Mouse (Mus musculus) limb, embryonic 15.5 days (tissue): ENCODE measurements around the gene Papln. TPM values are rescaled to one million over a fixed set of nuclear protein-coding genes. Genes with fewer than 3 reads are reported as not detected.

ENCODE experiments used
- ATAC-seq: fragments of 200-750 bp; cut with Nextera tagmentation; 2 replicates; pipeline ENCODE4 v1.8.0; 2017; ENCODE audit warnings: low read depth, moderate TSS enrichment; ENCODE audit not compliant: insufficient number of reproducible peaks, low FRiP score, low TSS enrichment
- H3K27ac ChIP-seq: fragments of 300-500 bp; sonication (generic); 2 replicates; pipeline ENCODE4 v1.5.1; 2015; ENCODE audit warnings: moderate library complexity, mild to moderate bottlenecking, inconsistent platforms
- H3K27me3 ChIP-seq: fragments of 300-500 bp; sonication (generic); 2 replicates; pipeline ENCODE4 v1.6.1; 2015; ENCODE audit warnings: inconsistent platforms
- H3K36me3 ChIP-seq: fragments of 300-500 bp; sonication (generic); 2 replicates; pipeline ENCODE4 v1.6.1; 2015; ENCODE audit warnings: inconsistent platforms
- H3K4me1 ChIP-seq: fragments of 300-500 bp; sonication (generic); 2 replicates; pipeline ENCODE4 v1.6.1; 2015; ENCODE audit warnings: inconsistent platforms
- H3K4me2 ChIP-seq: fragments of 300-500 bp; sonication (generic); 2 replicates; pipeline ENCODE4 v1.6.1; 2015; ENCODE audit warnings: mild to moderate bottlenecking, inconsistent platforms
- H3K4me3 ChIP-seq: fragments of 300-500 bp; sonication (generic); 2 replicates; pipeline ENCODE4 v1.5.1; 2015; ENCODE audit warnings: mild to moderate bottlenecking, inconsistent platforms
- H3K9ac ChIP-seq: fragments of 300-500 bp; sonication (generic); 2 replicates; pipeline ENCODE4 v1.6.1; 2015; ENCODE audit warnings: inconsistent platforms
- H3K9me3 ChIP-seq: fragments of 300-500 bp; sonication (generic); 2 replicates; pipeline ENCODE4 v1.6.1; 2016; ENCODE audit warnings: inconsistent platforms
- WGBS: fragments of 180-500 bp; shearing (Covaris S2); methylation state at CpG from one replicate; pipeline ENCODE4 v1.1.7; 2015; 5-methylcytosine and 5-hydroxymethylcytosine counted together
- polyA plus RNA-seq: library from polyadenylated mRNA; unstranded; fragments of >200 nt; fragmentation: Nextera tagmentation; extraction: Ambion mirVana; gene quantifications from 2 replicates; pipeline ENCODE4 v1.2.1, GENCODE M21; 2015

The Papln gene
- polyA plus RNA-seq, 1 experiment from 2014 or later: 5.9 TPM

- H3K4me3 ChIP-seq: no peak overlapping the region
- H3K9me3 ChIP-seq: no peaks in the 10 kb centered on the region
- peaks cover 8% of the 10 kb centered on the region; the same call in 1 of the 2 replicates for H3K27me3 ChIP-seq
- no peak overlapping the region for H3K4me2 ChIP-seq
- no peak overlapping the region for H3K9ac ChIP-seq
- no peak for ATAC-seq
- H3K36me3 ChIP-seq: no peaks in the 10 kb centered on the region
- peak overlapping the region; percentile 24; the same call in 1 of the 2 replicates for H3K27ac ChIP-seq
- H3K4me1 ChIP-seq: peaks cover 58% of the 10 kb centered on the region
- 42% methylated on average over 14 of the region's 14 CpGs for WGBS
Observed at GRCm38 (mm10) chr12:83768235-83768899, 4.9 kb downstream of the Papln start.

GRCm38 (mm10) chr12:83770418-83771256 lies 7.2 kb downstream of the Papln start:
- WGBS: 7% methylated on average over 25 of the region's 25 CpGs
- H3K9me3 ChIP-seq: no peaks in the 10 kb centered on the region
- H3K27me3 ChIP-seq: peaks cover 8% of the 10 kb centered on the region; the same call in 1 of the 2 replicates
- no peak overlapping the region for H3K4me3 ChIP-seq
- no peak for ATAC-seq
- peak overlapping the region; percentile 57; the same call in 1 of the 2 replicates for H3K27ac ChIP-seq
- no peak overlapping the region for H3K9ac ChIP-seq
- no peaks in the 10 kb centered on the region for H3K36me3 ChIP-seq
- H3K4me2 ChIP-seq: peak overlapping the region; percentile 28
- H3K4me1 ChIP-seq: peaks cover 50% of the 10 kb centered on the region

GRCm38 (mm10) chr12:83775621-83776020 lies 12.2 kb downstream of the Papln start:
- H3K27me3 ChIP-seq: no peaks in the 10 kb centered on the region
- H3K9me3 ChIP-seq: no peaks in the 10 kb centered on the region
- peaks cover 3% of the 10 kb centered on the region for H3K4me1 ChIP-seq
- no peak for ATAC-seq
- no peak overlapping the region for H3K4me2 ChIP-seq
- H3K36me3 ChIP-seq: no peaks in the 10 kb centered on the region
- 80% methylated on average over 12 of the region's 12 CpGs for WGBS
- H3K4me3 ChIP-seq: no peak overlapping the region
- H3K9ac ChIP-seq: no peak overlapping the region
- no peak overlapping the region for H3K27ac ChIP-seq

- 85% methylated on average over 7 of the region's 7 CpGs for WGBS
- no peak overlapping the region for H3K4me3 ChIP-seq
- H3K9ac ChIP-seq: no peak overlapping the region
- ATAC-seq: no peak
- H3K4me2 ChIP-seq: no peak overlapping the region
- H3K27me3 ChIP-seq: no peaks in the 10 kb centered on the region
- H3K27ac ChIP-seq: no peak overlapping the region
- H3K36me3 ChIP-seq: no peaks in the 10 kb centered on the region
- 0 out of 2 replicates have a peak, but pooled peaks cover 4% of the 10 kb centered on the region for H3K4me1 ChIP-seq
- H3K9me3 ChIP-seq: no peaks in the 10 kb centered on the region
Observed at GRCm38 (mm10) chr12:83776766-83777165, 13.3 kb downstream of the Papln start.

- ATAC-seq: no peak
- 81% methylated on average over 3 of the region's 3 CpGs for WGBS
- H3K27ac ChIP-seq: no peak overlapping the region
Observed at GRCm38 (mm10) chr12:83780181-83780580, 16.7 kb downstream of the Papln start.

GRCm38 (mm10) chr12:83781204-83781603 lies 17.8 kb downstream of the Papln start:
- H3K9ac ChIP-seq: no peak overlapping the region
- 65% methylated on average over 7 of the region's 7 CpGs for WGBS

More at GRCm38 (mm10) chr12:83780181-83780580, 16.7 kb downstream of the Papln start:
- no peak overlapping the region for H3K4me3 ChIP-seq
- no peaks in the 10 kb centered on the region for H3K36me3 ChIP-seq
- 0 out of 2 replicates have a peak, but pooled peaks cover 4% of the 10 kb centered on the region for H3K4me1 ChIP-seq
- no peaks in the 10 kb centered on the region for H3K9me3 ChIP-seq
- no peaks in the 10 kb centered on the region for H3K27me3 ChIP-seq
- no peak overlapping the region for H3K4me2 ChIP-seq
- no peak overlapping the region for H3K9ac ChIP-seq

GRCm38 (mm10) chr12:83781640-83782278 lies 18.3 kb downstream of the Papln start:
- no peaks in the 10 kb centered on the region for H3K27me3 ChIP-seq
- 66% methylated on average over 23 of the region's 23 CpGs for WGBS
- ATAC-seq: no peak

More at GRCm38 (mm10) chr12:83781204-83781603, 17.8 kb downstream of the Papln start:
- H3K4me2 ChIP-seq: no peak overlapping the region
- no peak overlapping the region for H3K27ac ChIP-seq
- no peak for ATAC-seq
- no peaks in the 10 kb centered on the region for H3K27me3 ChIP-seq
- 0 out of 2 replicates have a peak, but pooled peaks cover 4% of the 10 kb centered on the region for H3K4me1 ChIP-seq
- no peak overlapping the region for H3K4me3 ChIP-seq
- no peaks in the 10 kb centered on the region for H3K9me3 ChIP-seq
- no peaks in the 10 kb centered on the region for H3K36me3 ChIP-seq

GRCm38 (mm10) chr12:83782669-83783068 lies 19.2 kb downstream of the Papln start:
- no peak overlapping the region for H3K4me3 ChIP-seq
- no peak for ATAC-seq
- no peaks in the 10 kb centered on the region for H3K36me3 ChIP-seq
- H3K9ac ChIP-seq: no peak overlapping the region
- no peak overlapping the region for H3K27ac ChIP-seq
- H3K4me1 ChIP-seq: 0 out of 2 replicates have a peak, but pooled peaks cover 4% of the 10 kb centered on the region
- no peak overlapping the region for H3K4me2 ChIP-seq
- 91% methylated on average over 10 of the region's 10 CpGs for WGBS
- no peaks in the 10 kb centered on the region for H3K9me3 ChIP-seq
- H3K27me3 ChIP-seq: no peaks in the 10 kb centered on the region

More at GRCm38 (mm10) chr12:83781640-83782278, 18.3 kb downstream of the Papln start:
- Histone ChIP-seq H3K4me2 (no peak overlapping the region), H3K4me1 (0 out of 2 replicates have a peak, but pooled peaks cover 4% of the 10 kb centered on the region), H3K36me3 (no peaks in the 10 kb centered on the region), H3K9ac (no peak overlapping the region), H3K9me3 (no peaks in the 10 kb centered on the region), H3K4me3 (no peak overlapping the region), H3K27ac (no peak overlapping the region)

GRCm38 (mm10) chr12:83785305-83785704 lies 21.9 kb downstream of the Papln start:
- WGBS: 56% methylated on average over 4 of the region's 4 CpGs
- ATAC-seq: no peak
- Histone ChIP-seq H3K4me2 (no peak overlapping the region), H3K36me3 (no peaks in the 10 kb centered on the region), H3K4me1 (0 out of 2 replicates have a peak, but pooled peaks cover 4% of the 10 kb centered on the region), H3K27ac (no peak overlapping the region), H3K4me3 (no peak overlapping the region), H3K9ac (no peak overlapping the region), H3K9me3 (no peaks in the 10 kb centered on the region), H3K27me3 (no peaks in the 10 kb centered on the region)

- Histone ChIP-seq H3K9me3 (no peaks in the 10 kb centered on the region), H3K4me3 (no peak overlapping the region), H3K4me1 (no peaks in the 10 kb centered on the region), H3K27ac (no peak overlapping the region), H3K36me3 (peaks cover 21% of the 10 kb centered on the region), H3K4me2 (no peak overlapping the region), H3K9ac (no peak overlapping the region), H3K27me3 (no peaks in the 10 kb centered on the region)
- ATAC-seq: no peak
- 79% methylated on average over 17 of the region's 17 CpGs for WGBS
Observed at GRCm38 (mm10) chr12:83789051-83789780, 25.8 kb downstream of the Papln start.

GRCm38 (mm10) chr12:83789781-83790140 lies 26.3 kb downstream of the Papln start:
- no peaks in the 10 kb centered on the region for H3K9me3 ChIP-seq
- H3K4me1 ChIP-seq: no peaks in the 10 kb centered on the region
- no peak for ATAC-seq
- no peak overlapping the region for H3K4me3 ChIP-seq
- 26% methylated on average over 4 of the region's 4 CpGs for WGBS
- peaks cover 22% of the 10 kb centered on the region for H3K36me3 ChIP-seq
- H3K9ac ChIP-seq: no peak overlapping the region
- H3K27ac ChIP-seq: no peak overlapping the region
- no peaks in the 10 kb centered on the region for H3K27me3 ChIP-seq
- no peak overlapping the region for H3K4me2 ChIP-seq
